Mouse (Mus musculus) kidney, adult 11 months (tissue): Measurements from ENCODE around the gene Lbr.
A peak's percentile ranks its signal among the peaks of the same experiment; 100 is the strongest.
"Not testable (repeated sequence)": the region's sequence is repeated elsewhere in the genome, so short reads cannot be mapped to it uniquely, and the experiment has no call there.

Source experiments
- DNase-seq: peaks from one replicate; pipeline ENCODE4 v3.0.0; 2022

Gene Lbr

GRCm38 (mm10) chr1:181851521-181852310, 8.9 kb upstream of the Lbr start:
- DNase-seq: no peak

DNA sequence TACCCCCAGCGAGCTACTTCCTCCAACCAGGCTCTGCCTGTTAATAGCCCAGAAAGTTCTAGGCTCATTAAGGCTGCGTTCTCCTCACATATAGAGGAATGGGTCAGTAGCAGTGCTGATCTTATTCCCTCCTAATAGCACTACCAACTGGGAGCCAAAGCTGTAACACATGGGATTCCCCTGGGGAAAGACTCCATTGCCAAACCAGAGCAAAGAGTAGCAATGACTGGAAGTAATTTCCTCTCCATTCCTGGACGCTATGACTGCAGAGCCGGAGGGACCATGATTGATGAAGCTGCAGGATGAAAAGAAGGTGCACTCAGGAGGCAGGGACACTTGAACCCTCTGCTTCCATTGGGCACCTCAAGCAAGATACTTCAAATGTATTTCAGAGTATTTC, 7.6 kb upstream of the Lbr start:
- DNase-seq: no peak

DNA sequence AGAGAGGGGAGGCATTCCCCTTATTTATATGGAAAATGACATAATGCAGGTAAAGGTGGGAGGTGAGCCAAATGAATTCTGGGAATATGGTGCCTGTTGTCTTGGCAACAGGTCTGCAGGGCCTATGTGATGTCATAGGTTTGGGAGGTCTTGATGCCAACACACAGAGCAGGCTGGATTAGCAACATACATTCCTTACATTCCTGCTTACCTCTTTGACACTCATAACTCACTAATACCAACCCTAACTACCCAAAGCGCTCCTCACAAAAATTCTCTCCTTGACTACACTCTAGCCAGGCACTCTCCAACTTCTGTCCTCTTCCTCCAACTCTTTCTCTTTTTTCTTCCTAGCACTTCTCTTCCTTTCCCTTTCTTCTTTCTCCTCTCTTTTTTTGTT, 5.4 kb upstream of the Lbr start:
- DNase-seq: no peak

DNA sequence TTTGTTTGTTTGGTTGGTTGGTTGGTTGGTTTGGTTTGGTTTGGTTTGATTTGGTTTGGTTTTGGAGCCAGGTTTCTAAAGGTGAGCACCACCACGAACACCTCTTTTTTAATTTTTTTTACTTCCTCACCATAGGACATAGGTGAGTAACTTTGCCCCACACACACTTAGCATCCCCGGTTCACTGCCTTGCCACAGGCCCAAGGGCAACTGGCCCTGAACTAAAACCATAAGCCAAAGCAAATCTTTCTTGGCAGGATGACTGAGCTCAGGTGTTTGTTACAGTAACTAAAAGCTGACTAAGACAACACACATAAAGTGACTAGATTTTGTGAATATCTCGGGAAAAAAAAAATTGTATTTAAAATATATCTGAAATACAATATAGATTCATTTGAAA, 4.5 kb upstream of the Lbr start:
- peak; percentile 67 for DNase-seq

GRCm38 (mm10) chr1:181845767-181846166, 2.9 kb upstream of the Lbr start:
- DNase-seq: peak; percentile 43

DNA sequence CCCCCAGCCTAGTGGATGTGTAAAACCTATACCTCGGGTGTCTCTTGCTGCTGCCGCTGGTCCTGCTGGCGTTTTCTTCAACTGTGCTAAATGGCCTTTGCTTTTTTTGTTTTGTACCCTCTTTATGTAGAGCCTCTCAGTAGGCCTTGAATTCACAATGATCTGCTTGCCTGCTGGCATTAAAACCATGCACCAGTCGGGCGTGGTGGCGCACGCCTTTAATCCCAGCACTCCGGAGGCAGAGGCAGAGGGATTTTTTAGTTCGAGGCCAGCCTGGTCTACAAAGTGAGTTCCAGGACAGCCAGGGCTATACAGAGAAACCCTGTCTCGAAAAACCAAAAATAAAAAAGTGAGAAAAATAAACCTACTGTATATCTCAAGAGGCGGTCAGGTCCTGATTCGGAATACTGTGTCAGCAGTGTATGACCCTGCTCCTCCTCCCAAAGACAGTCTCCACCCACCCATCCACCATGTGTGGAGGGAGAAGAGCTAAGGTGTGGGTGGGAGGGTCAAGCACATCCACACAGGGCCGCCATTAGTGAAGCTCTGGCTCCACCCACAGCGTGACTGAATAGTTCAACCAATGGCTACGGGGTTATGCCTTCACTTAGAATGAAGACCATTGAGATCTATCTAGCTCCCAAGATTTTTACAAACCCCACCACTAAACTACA, 2.2 kb upstream of the Lbr start:
- DNase-seq: no peak

DNA sequence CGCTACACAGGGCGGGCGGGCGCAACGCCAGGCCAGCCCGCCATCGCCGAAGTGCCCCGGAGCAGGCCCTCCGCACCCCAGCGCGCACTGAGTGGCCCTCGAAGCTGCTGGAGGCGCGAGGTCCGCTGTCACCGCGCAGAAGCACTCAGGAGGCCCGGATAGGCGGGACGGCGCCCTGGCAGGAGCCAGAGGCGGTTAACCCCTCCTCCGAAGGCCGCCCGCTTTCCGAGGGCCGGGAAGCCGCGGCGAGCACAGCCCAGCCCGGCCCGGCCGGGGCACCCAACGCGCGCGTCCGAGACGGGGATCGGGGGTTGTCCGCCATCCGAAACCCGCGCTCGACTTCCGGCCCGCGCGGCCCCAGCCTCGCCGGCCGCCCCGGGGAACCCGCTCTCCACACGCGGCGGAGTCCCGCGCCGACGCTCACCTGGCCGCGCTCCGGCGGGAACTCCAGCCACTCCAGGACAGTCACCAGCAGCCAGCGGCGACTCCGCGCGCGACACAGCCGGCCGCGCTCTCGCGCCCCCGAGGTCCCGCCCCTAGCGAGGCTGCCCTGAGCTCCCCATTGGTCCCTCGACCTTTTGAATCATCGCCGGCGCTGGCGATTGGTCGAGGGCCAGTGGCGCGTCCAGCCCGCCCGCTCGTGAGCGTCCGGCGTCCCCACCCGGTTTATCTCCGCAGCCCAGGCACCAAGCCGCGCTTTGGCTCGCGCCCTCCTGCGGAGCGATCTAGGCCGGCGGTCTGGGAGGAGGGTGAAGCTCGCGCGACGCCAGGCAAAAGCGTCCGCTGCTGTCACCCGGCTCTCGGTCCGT, 778 bp downstream of the Lbr start:
- DNase-seq: peak; percentile 95

DNA sequence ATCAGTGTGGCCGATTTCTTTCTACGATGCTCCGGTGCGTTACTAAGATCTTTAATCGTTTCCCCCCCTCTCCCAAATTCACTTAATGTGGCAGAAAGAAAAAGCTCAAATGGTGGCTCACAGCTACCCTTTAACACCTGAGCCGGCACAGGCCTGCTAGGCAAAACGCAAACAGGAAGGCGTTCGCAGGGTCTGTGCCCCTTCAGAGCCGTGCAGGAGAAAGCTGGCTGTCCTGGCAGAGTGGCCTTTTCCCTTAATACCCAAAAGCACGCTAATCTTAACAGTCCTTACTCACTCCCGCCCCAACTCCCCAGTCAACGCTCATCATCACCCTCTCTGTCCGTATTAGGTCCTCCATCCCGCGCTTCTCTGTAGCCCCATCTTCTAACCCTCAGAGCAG, 1.4 kb downstream of the Lbr start:
- no peak for DNase-seq

DNA sequence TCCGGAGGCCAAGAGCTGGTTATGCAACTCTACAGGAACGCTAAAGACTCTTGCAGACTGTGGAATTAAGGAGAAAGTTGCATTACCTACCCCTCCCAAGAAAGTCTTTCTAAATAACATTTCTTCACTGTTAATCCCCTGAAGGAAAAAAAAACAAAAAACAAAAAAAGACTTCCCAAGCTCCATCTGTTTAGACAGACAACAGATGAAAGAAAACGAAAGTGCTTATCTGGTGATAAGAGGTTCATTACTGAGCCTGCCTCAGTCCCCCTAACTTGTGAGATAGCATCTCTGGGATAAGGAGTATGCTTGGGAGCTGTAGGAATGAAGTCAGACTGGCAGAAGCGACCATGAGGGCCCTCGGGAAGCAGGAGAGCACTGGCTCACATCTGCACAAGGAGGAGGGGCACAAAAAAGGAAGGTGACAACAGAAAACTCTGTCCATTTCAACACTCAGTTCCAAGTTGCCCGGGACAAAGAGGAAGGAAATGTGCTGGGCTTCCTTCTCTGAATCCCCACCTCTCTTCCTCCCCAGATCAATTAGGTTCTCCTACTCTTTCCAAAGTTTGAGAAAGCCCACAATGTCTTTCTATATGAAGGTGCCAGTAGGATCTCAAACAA, 3.0 kb downstream of the Lbr start:
- DNase-seq: no peak

DNA sequence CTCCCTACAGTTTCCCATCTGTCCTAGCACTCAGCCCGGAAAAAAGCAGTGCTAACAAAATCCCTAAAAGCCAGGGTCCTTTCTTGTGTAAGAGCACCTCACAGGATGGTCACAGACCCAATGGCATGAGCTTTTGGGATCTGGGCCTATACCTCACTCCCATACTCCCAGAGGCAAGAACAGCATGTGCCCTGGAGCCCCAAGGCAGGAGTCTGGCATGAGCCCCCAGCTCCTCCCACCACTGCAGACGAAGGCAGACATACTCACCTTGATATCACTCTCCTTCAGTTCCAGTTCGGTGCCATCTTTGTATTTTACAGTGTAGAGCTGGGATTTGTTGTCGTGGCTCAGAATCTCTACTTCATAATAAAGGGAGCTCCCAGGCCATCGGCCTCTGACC, 4.7 kb downstream of the Lbr start:
- DNase-seq: no peak

- DNase-seq: no peak
Measured at GRCm38 (mm10) chr1:181833143-181833542, 9.7 kb downstream of the Lbr start.

DNA sequence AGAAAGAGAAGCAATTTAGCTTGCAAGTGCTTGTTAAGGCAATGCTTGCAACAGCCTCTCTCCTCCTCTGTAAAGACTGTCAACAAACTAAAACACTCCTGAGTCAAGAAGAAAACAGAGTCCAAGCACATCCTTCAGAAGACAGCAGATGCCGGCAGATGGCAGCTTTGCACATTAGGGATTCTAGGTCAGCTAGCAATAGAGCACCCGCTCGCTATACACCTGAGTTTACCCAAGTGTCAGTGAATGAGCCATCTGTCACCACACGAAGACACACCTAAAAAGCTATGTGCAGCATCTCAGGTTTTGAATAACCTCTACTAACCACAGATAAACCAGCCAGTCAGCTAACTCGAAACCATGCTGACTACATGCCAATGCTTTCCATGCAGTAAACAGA, 10.1 kb downstream of the Lbr start:
- DNase-seq: no peak

GRCm38 (mm10) chr1:181828365-181828764, 14.5 kb downstream of the Lbr start:
- no peak for DNase-seq

GRCm38 (mm10) chr1:181826716-181827115, 16.1 kb downstream of the Lbr start:
- DNase-seq: no peak

- no peak for DNase-seq
Measured at GRCm38 (mm10) chr1:181811481-181812223, 31.2 kb downstream of the Lbr start.

DNA sequence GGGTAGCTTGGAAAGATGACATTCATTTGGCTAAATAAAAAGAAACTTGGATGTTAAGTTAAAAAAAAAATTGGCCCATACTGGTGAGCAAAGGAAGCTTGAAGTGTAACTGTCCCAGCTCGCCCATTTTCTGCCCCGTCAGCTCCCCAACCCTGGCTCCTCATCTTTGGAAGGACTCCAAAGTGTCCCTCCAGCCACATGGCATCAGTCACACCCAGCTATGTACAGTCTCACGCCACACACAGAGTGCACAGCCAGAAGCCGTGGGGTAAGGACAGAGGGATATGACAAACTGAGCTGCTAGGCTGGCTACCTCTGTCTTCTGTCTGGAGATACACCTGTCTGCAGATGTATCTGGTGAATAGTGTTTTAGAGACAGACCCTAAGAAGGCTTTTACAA, 42.2 kb downstream of the Lbr start:
- DNase-seq: no peak

- DNase-seq: no peak
Measured at GRCm38 (mm10) chr1:181799911-181800310, 42.9 kb downstream of the Lbr start.

DNA sequence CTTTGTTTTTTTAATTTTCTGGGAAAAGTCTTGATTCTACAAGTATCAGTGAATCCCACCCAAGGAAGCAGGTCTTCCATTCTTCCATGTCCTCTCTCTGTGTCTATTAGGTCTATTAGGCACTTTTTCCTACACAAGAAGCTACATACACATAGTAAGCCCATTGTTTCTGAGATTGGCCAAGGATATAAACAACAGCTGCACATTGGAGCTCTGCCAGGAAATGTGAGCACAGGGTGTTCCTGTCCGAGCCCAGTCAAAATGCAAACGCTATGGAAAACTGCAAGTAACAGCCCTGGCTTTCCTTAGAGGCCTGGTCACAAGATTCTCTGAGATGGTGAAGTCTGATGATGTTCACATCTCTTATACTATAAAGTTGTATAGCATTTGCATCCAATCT, 49.3 kb downstream of the Lbr start:
- DNase-seq: no peak

GRCm38 (mm10) chr1:181789952-181790351, 52.9 kb downstream of the Lbr start:
- no peak for DNase-seq

- not testable (repeated sequence) for DNase-seq
Measured at GRCm38 (mm10) chr1:181782600-181782999, 60.2 kb downstream of the Lbr start.

DNA sequence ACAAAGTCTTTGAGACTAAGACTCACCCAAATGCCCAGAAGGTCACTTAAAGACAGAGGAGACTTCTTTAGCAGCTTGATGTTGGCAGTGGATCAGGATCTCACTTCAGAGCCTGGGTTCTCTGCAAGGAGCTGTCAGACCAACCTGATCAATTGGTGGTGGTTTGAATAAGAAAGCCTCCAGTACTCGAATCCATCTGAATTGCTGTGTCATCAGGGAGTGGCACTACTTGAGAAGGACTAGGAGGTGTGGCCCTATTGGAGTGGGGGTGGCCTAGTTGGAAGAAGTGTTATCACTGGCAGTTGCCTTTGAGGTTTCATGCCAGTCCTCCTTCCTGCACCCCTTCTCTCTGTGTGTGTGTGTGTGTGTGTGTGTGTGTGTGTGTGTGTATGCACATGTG, 66.3 kb downstream of the Lbr start:
- DNase-seq: no peak

DNA sequence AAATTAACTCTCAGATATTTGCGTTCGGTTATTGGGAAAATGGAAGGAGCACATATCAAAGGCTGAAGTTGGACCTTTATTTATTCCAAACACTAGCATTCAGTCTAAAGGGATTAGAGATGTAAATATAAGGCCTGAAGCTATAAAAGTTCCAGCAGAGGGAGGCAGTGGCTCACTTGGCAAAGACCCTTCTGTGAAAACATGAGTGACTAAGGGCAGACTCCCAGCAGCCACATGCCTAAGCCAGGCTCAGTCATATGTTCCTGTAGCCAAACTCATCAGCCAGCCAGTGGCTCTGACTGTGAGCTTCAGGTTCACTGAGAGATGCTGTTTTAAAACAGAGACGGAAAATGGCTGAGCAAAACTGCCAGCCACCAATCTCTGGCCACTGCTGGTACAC, 71.0 kb downstream of the Lbr start:
- no peak for DNase-seq

GRCm38 (mm10) chr1:181769392-181769791, 73.5 kb downstream of the Lbr start:
- DNase-seq: no peak
